Mouse (Mus musculus): ENCODE data around the gene Gpd1.

GRCm38 (mm10) chr15:99713569-99713968, 3.7 kb upstream of the Gpd1 start:
- TF ChIP-seq CTCF (IDR thresholded peaks at IDR 0.05; ENCODE audit: insufficient read depth, low read length) (no peak), POLR2A (IDR thresholded peaks at IDR 0.05; ENCODE audit: borderline replicate concordance, extremely low read depth, low read depth, low read length) (no peak)
